Mouse (Mus musculus): ENCODE results near the gene Hoxb9. TPM values are rescaled to one million over a fixed set of nuclear protein-coding genes. Genes with fewer than 3 reads are reported as not detected.

Hoxb9 gene
- polyA plus RNA-seq, 1 experiment from 2014 or later: 22.4 TPM

- 6% methylated on average over 10 of the region's 10 CpGs for WGBS
- DNase-seq (ENCODE audit: low spot score) (no peak), ATAC-seq (ENCODE audit: low FRiP score) (no peak)
- H3K4me1 ChIP-seq (replicated peaks; ENCODE audit: control insufficient read depth, insufficient read depth, low read length): no peaks in the 10 kb centered on the region
- peaks cover 99% of the 10 kb centered on the region for H3K27me3 ChIP-seq (ENCODE audit: control insufficient read depth, insufficient read depth, low read length)
- H3K36me3 ChIP-seq (replicated peaks; ENCODE audit: control insufficient read depth, insufficient read depth): no peaks in the 10 kb centered on the region
- no peak overlapping the region for H3K9ac ChIP-seq
- H3K9me3 ChIP-seq (ENCODE audit: control insufficient read depth, low read length): no peaks in the 10 kb centered on the region
- H3K27ac ChIP-seq: no peak overlapping the region
- H3K4me3 ChIP-seq (replicated peaks; ENCODE audit: low read length): no peak overlapping the region
- H3K4me2 ChIP-seq (replicated peaks): no peak overlapping the region
These were observed 3.2 kb downstream of the Hoxb9 start for GRCm38 (mm10) chr11:96274428-96274827.

GRCm38 (mm10) chr11:96275896-96276295, 4.6 kb downstream of the Hoxb9 start:
- Histone ChIP-seq H3K4me3 (replicated peaks; ENCODE audit: low read length) (no peak overlapping the region), H3K4me1 (replicated peaks; ENCODE audit: control insufficient read depth, insufficient read depth, low read length) (no peaks in the 10 kb centered on the region), H3K9ac (no peak overlapping the region), H3K4me2 (replicated peaks) (no peak overlapping the region), H3K9me3 (ENCODE audit: control insufficient read depth, low read length) (no peaks in the 10 kb centered on the region), H3K27ac (no peak overlapping the region), H3K36me3 (replicated peaks; ENCODE audit: control insufficient read depth, insufficient read depth) (no peaks in the 10 kb centered on the region), H3K27me3 (ENCODE audit: control insufficient read depth, insufficient read depth, low read length) (peaks cover 99% of the 10 kb centered on the region)
- ATAC-seq (ENCODE audit: low FRiP score) (no peak), DNase-seq (ENCODE audit: low spot score) (no peak)
- WGBS: 7% methylated on average over 4 of the region's 4 CpGs

- H3K27ac ChIP-seq: peak overlapping the region; percentile 47
- no peaks in the 10 kb centered on the region for H3K36me3 ChIP-seq (replicated peaks; ENCODE audit: control insufficient read depth, insufficient read depth)
- peaks cover 92% of the 10 kb centered on the region for H3K27me3 ChIP-seq (ENCODE audit: control insufficient read depth, insufficient read depth, low read length)
- peak overlapping the region; percentile 32 for H3K4me2 ChIP-seq (replicated peaks)
- 3% methylated on average over 35 of the region's 35 CpGs for WGBS
- no peaks in the 10 kb centered on the region for H3K9me3 ChIP-seq (ENCODE audit: control insufficient read depth, low read length)
- peak overlapping the region; percentile 33 for H3K9ac ChIP-seq
- no peak for ATAC-seq (ENCODE audit: low FRiP score)
- no peaks in the 10 kb centered on the region for H3K4me1 ChIP-seq (replicated peaks; ENCODE audit: control insufficient read depth, insufficient read depth, low read length)
- no peak overlapping the region for H3K4me3 ChIP-seq (replicated peaks; ENCODE audit: low read length)
- DNase-seq (ENCODE audit: low spot score): no peak
These were observed 6.1 kb downstream of the Hoxb9 start for GRCm38 (mm10) chr11:96277151-96278044.

GRCm38 (mm10) chr11:96278324-96278723, 7.1 kb downstream of the Hoxb9 start:
- no peak overlapping the region for H3K4me3 ChIP-seq (replicated peaks; ENCODE audit: low read length)

GRCm38 (mm10) chr11:96278773-96279172, 7.5 kb downstream of the Hoxb9 start:
- H3K27me3 ChIP-seq (ENCODE audit: control insufficient read depth, insufficient read depth, low read length): peaks cover 89% of the 10 kb centered on the region
- peak; percentile 90 for DNase-seq (ENCODE audit: low spot score)
- peak overlapping the region; percentile 24; the same call in 1 of the 2 replicates for H3K4me2 ChIP-seq (replicated peaks)
- H3K36me3 ChIP-seq (replicated peaks; ENCODE audit: control insufficient read depth, insufficient read depth): no peaks in the 10 kb centered on the region
- 0 out of 2 replicates have a peak overlapping the region, but pooled peaks have one; percentile 47 for H3K27ac ChIP-seq
- H3K4me3 ChIP-seq (replicated peaks; ENCODE audit: low read length): no peak overlapping the region
- ATAC-seq (ENCODE audit: low FRiP score): peak; percentile 68; the same call in 1 of the 2 replicates
- no peak overlapping the region for H3K9ac ChIP-seq
- H3K9me3 ChIP-seq (ENCODE audit: control insufficient read depth, low read length): no peaks in the 10 kb centered on the region
- under 1% methylated on average over 9 of the region's 9 CpGs for WGBS
- no peaks in the 10 kb centered on the region for H3K4me1 ChIP-seq (replicated peaks; ENCODE audit: control insufficient read depth, insufficient read depth, low read length)

More at GRCm38 (mm10) chr11:96278324-96278723, 7.1 kb downstream of the Hoxb9 start:
- 24% methylated on average over 14 of the region's 14 CpGs for WGBS
- no peak for DNase-seq (ENCODE audit: low spot score)
- Histone ChIP-seq H3K4me2 (replicated peaks) (no peak overlapping the region), H3K4me1 (replicated peaks; ENCODE audit: control insufficient read depth, insufficient read depth, low read length) (no peaks in the 10 kb centered on the region), H3K9me3 (ENCODE audit: control insufficient read depth, low read length) (no peaks in the 10 kb centered on the region), H3K36me3 (replicated peaks; ENCODE audit: control insufficient read depth, insufficient read depth) (no peaks in the 10 kb centered on the region), H3K9ac (peak overlapping the region; percentile 33; the same call in 1 of the 2 replicates), H3K27me3 (ENCODE audit: control insufficient read depth, insufficient read depth, low read length) (peaks cover 89% of the 10 kb centered on the region), H3K27ac (peak overlapping the region; percentile 47; the same call in 1 of the 2 replicates)
- no peak for ATAC-seq (ENCODE audit: low FRiP score)

GRCm38 (mm10) chr11:96279421-96280233, 8.4 kb downstream of the Hoxb9 start:
- H3K4me2 ChIP-seq (replicated peaks): peak overlapping the region; percentile 24
- H3K4me1 ChIP-seq (replicated peaks; ENCODE audit: control insufficient read depth, insufficient read depth, low read length): no peaks in the 10 kb centered on the region
- peak overlapping the region; percentile 12; the same call in 1 of the 2 replicates for H3K9ac ChIP-seq

GRCm38 (mm10) chr11:96280399-96281378, 9.4 kb downstream of the Hoxb9 start:
- WGBS: 8% methylated on average over 8 of the region's 8 CpGs
- peaks cover 89% of the 10 kb centered on the region for H3K27me3 ChIP-seq (ENCODE audit: control insufficient read depth, insufficient read depth, low read length)
- no peak for DNase-seq (ENCODE audit: low spot score)
- no peaks in the 10 kb centered on the region for H3K9me3 ChIP-seq (ENCODE audit: control insufficient read depth, low read length)
- H3K27ac ChIP-seq: peak overlapping the region; percentile 4; the same call in 1 of the 2 replicates
- peak overlapping the region; percentile 37 for H3K4me2 ChIP-seq (replicated peaks)
- H3K4me3 ChIP-seq (replicated peaks; ENCODE audit: low read length): peak overlapping the region; percentile 39; the same call in 1 of the 2 replicates
- H3K9ac ChIP-seq: 0 out of 2 replicates have a peak overlapping the region, but pooled peaks have one; percentile 12
- no peak for ATAC-seq (ENCODE audit: low FRiP score)
- H3K4me1 ChIP-seq (replicated peaks; ENCODE audit: control insufficient read depth, insufficient read depth, low read length): no peaks in the 10 kb centered on the region
- no peaks in the 10 kb centered on the region for H3K36me3 ChIP-seq (replicated peaks; ENCODE audit: control insufficient read depth, insufficient read depth)

More at GRCm38 (mm10) chr11:96279421-96280233, 8.4 kb downstream of the Hoxb9 start:
- no peak for DNase-seq (ENCODE audit: low spot score)
- peak overlapping the region; percentile 4; the same call in 1 of the 2 replicates for H3K4me3 ChIP-seq (replicated peaks; ENCODE audit: low read length)
- WGBS: 3% methylated on average over 31 of the region's 31 CpGs
- H3K36me3 ChIP-seq (replicated peaks; ENCODE audit: control insufficient read depth, insufficient read depth): no peaks in the 10 kb centered on the region
- ATAC-seq (ENCODE audit: low FRiP score): no peak
- no peaks in the 10 kb centered on the region for H3K9me3 ChIP-seq (ENCODE audit: control insufficient read depth, low read length)
- H3K27me3 ChIP-seq (ENCODE audit: control insufficient read depth, insufficient read depth, low read length): peaks cover 89% of the 10 kb centered on the region
- H3K27ac ChIP-seq: peak overlapping the region; percentile 14

GRCm38 (mm10) chr11:96281396-96281795, 10.1 kb downstream of the Hoxb9 start:
- no peaks in the 10 kb centered on the region for H3K36me3 ChIP-seq (replicated peaks; ENCODE audit: control insufficient read depth, insufficient read depth)
- peaks cover 89% of the 10 kb centered on the region for H3K27me3 ChIP-seq (ENCODE audit: control insufficient read depth, insufficient read depth, low read length)
- WGBS: 6% methylated on average over 18 of the region's 18 CpGs
- H3K9me3 ChIP-seq (ENCODE audit: control insufficient read depth, low read length): no peaks in the 10 kb centered on the region
- DNase-seq (ENCODE audit: low spot score) (no peak), ATAC-seq (ENCODE audit: low FRiP score) (no peak)
- peak overlapping the region; percentile 39; the same call in 1 of the 2 replicates for H3K4me3 ChIP-seq (replicated peaks; ENCODE audit: low read length)
- 0 out of 2 replicates have a peak overlapping the region, but pooled peaks have one; percentile 10 for H3K9ac ChIP-seq
- H3K4me2 ChIP-seq (replicated peaks): peak overlapping the region; percentile 37
- H3K27ac ChIP-seq: peak overlapping the region; percentile 63
- H3K4me1 ChIP-seq (replicated peaks; ENCODE audit: control insufficient read depth, insufficient read depth, low read length): no peaks in the 10 kb centered on the region
